Comparison of ENCODE assay signal across 22 mouse cellular contexts in the genomic region with DNA sequence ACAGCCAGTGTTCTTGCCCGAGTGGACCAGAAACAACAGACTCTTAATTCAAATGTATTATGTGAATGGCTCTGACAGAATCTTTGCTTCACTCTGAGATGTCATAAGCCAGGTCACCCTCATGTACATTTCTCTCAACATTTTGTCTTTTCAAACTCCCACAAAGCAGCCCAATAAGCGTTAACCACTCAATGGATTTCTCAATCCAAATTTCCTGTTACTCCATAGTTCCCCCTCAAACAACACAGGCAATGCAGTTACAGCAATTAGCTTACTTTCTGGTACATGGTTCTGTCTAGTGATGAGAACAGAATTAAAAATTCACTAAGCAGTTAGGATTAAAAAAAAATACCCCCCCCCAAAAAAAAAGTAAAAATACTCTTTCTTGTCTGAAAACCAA.
"Had no signal": no experiment of that assay in that cellular context is flagged by ENCODE, and none has a peak within 500 bp of the region (broad histone marks: within the 10 kb centered on the region; RNA-seq: fewer than 3 reads in every experiment).

No protein-coding gene starts in this region.

- ATAC-seq: hindbrain, embryonic 16.5 days; hindbrain, postnatal 0 days; inflammation-experienced regulatory T-cells, adult 6 months; intestine, embryonic 15.5 days; intestine, embryonic 16.5 days; intestine, postnatal 0 days had no signal

- DNase-seq: heart, postnatal 10 days; heart, postnatal 14 days; heart, postnatal 36 days; heart, postnatal 4 days; kidney, adult 11 months; kidney, adult 18-20 months; kidney, adult 2 months; kidney, adult 8-10 months; kidney, adult 9 months; kidney, postnatal 10 days; kidney, postnatal 14 days; kidney, postnatal 25 days; kidney, postnatal 36 days; kidney, postnatal 4 days; layer of hippocampus, adult 9-11 months; layer of hippocampus, postnatal 36 days had no signal
